8 mouse cellular contexts compared by ENCODE assay signal in genomic region chr7:113961500-113961895, GRCm38 (mm10).
A peak's percentile ranks its signal among the peaks of the same experiment; 100 is the strongest.
DNase-seq lines count a peak whose midpoint lies in the region; ATAC-seq and TF ChIP-seq lines count a peak whose summit lies in the region.

No protein-coding gene starts in this region.

- whole genome bisulfite sequencing in forebrain, embryonic 15.5 days = 44% methylated on average over 3 of the region's 3 CpGs
- 72% methylated on average over 3 of the region's 3 CpGs for WGBS in forebrain, embryonic 11.5 days
- 61% methylated on average over 3 of the region's 3 CpGs for WGBS in midbrain, postnatal 0 days
- 69% methylated on average over 3 of the region's 3 CpGs for WGBS in midbrain, embryonic 16.5 days
- 44% methylated on average over 3 of the region's 3 CpGs for WGBS in forebrain, embryonic 16.5 days
- 73% methylated on average over 3 of the region's 3 CpGs for WGBS in liver, postnatal 0 days (ENCODE audit: insufficient replicate concordance)

- H3K27ac ChIP-seq in forebrain, embryonic 15.5 days (replicated peaks) = no peak overlapping the region
- no peak overlapping the region for H3K27ac ChIP-seq in forebrain, embryonic 11.5 days (ENCODE audit: low read depth, low read length)
- H3K27ac ChIP-seq in midbrain, postnatal 0 days (ENCODE audit: low read depth, low read length) = no peak overlapping the region
- no peak overlapping the region for H3K27ac ChIP-seq in midbrain, embryonic 16.5 days (ENCODE audit: low read length)
- H3K27ac ChIP-seq in forebrain, embryonic 16.5 days (ENCODE audit: low read length) = peak overlapping the region; percentile 32; the same call in 1 of the 2 replicates
- H3K27ac ChIP-seq in liver, postnatal 0 days (ENCODE audit: low read depth) = no peak overlapping the region

- peak; percentile 78 for ATAC-seq in forebrain, embryonic 15.5 days (replicated peaks)
- ATAC-seq in forebrain, embryonic 11.5 days (replicated peaks; ENCODE audit: low FRiP score) = no peak
- peak; percentile 23; the same call in 1 of the 2 replicates for ATAC-seq in midbrain, postnatal 0 days (ENCODE audit: low FRiP score)
- no peak for ATAC-seq in midbrain, embryonic 16.5 days
- peak; percentile 78 for ATAC-seq in forebrain, embryonic 16.5 days
- ATAC-seq in liver, postnatal 0 days = no peak

- H3K4me1 ChIP-seq in forebrain, embryonic 15.5 days = peaks cover 10% of the 10 kb centered on the region
- H3K4me1 ChIP-seq in forebrain, embryonic 11.5 days (replicated peaks; ENCODE audit: control insufficient read depth, insufficient read depth, low read length) = no peaks in the 10 kb centered on the region
- no peaks in the 10 kb centered on the region for H3K4me1 ChIP-seq in midbrain, postnatal 0 days (ENCODE audit: insufficient read depth, low read length)
- no peaks in the 10 kb centered on the region for H3K4me1 ChIP-seq in midbrain, embryonic 16.5 days (ENCODE audit: control insufficient read depth, insufficient read depth, low read length)
- H3K4me1 ChIP-seq in forebrain, embryonic 16.5 days (replicated peaks; ENCODE audit: control insufficient read depth, insufficient read depth, low read length) = peaks cover 10% of the 10 kb centered on the region
- no peaks in the 10 kb centered on the region for H3K4me1 ChIP-seq in liver, postnatal 0 days (ENCODE audit: insufficient read depth)

- TF ChIP-seq EP300 in liver, postnatal 0 days (IDR thresholded peaks at IDR 0.05; ENCODE audit: low read depth) = no peak

- H3K36me3 ChIP-seq in forebrain, embryonic 15.5 days = no peaks in the 10 kb centered on the region
- no peaks in the 10 kb centered on the region for H3K36me3 ChIP-seq in forebrain, embryonic 11.5 days (ENCODE audit: control insufficient read depth, insufficient read depth, low read length)
- H3K36me3 ChIP-seq in midbrain, postnatal 0 days (ENCODE audit: insufficient read depth, low read length) = no peaks in the 10 kb centered on the region
- no peaks in the 10 kb centered on the region for H3K36me3 ChIP-seq in midbrain, embryonic 16.5 days (ENCODE audit: control insufficient read depth, insufficient read depth, low read length)
- no peaks in the 10 kb centered on the region for H3K36me3 ChIP-seq in forebrain, embryonic 16.5 days (ENCODE audit: control insufficient read depth, insufficient read depth)
- no peaks in the 10 kb centered on the region for H3K36me3 ChIP-seq in liver, postnatal 0 days (replicated peaks; ENCODE audit: insufficient read depth, low read length)

- TF ChIP-seq CTCF in midbrain, postnatal 0 days (IDR thresholded peaks at IDR 0.05) = no peak
- no peak for TF ChIP-seq CTCF in liver, postnatal 0 days (IDR thresholded peaks at IDR 0.05; ENCODE audit: low read depth)

- no peak overlapping the region for H3K4me2 ChIP-seq in forebrain, embryonic 15.5 days (replicated peaks)
- no peak overlapping the region for H3K4me2 ChIP-seq in forebrain, embryonic 11.5 days (ENCODE audit: low read depth, low read length, severe bottlenecking)
- H3K4me2 ChIP-seq in midbrain, postnatal 0 days (ENCODE audit: low read depth, low read length, poor library complexity, severe bottlenecking) = no peak overlapping the region
- no peak overlapping the region for H3K4me2 ChIP-seq in midbrain, embryonic 16.5 days (ENCODE audit: low read length)
- H3K4me2 ChIP-seq in forebrain, embryonic 16.5 days (ENCODE audit: low read length) = no peak overlapping the region
- H3K4me2 ChIP-seq in liver, postnatal 0 days (ENCODE audit: low read depth, low read length) = no peak overlapping the region

- no peak overlapping the region for H3K9ac ChIP-seq in forebrain, embryonic 15.5 days (replicated peaks)
- H3K9ac ChIP-seq in forebrain, embryonic 11.5 days (ENCODE audit: low read length) = no peak overlapping the region
- no peak overlapping the region for H3K9ac ChIP-seq in midbrain, postnatal 0 days (replicated peaks; ENCODE audit: low read length, poor library complexity, severe bottlenecking)
- no peak overlapping the region for H3K9ac ChIP-seq in midbrain, embryonic 16.5 days (ENCODE audit: low read depth, low read length)
- no peak overlapping the region for H3K9ac ChIP-seq in forebrain, embryonic 16.5 days (replicated peaks; ENCODE audit: low read depth, low read length)
- no peak overlapping the region for H3K9ac ChIP-seq in liver, postnatal 0 days (replicated peaks)

- H3K9me3 ChIP-seq in forebrain, embryonic 15.5 days = no peaks in the 10 kb centered on the region
- no peaks in the 10 kb centered on the region for H3K9me3 ChIP-seq in forebrain, embryonic 11.5 days (ENCODE audit: control insufficient read depth, low read length)
- no peaks in the 10 kb centered on the region for H3K9me3 ChIP-seq in midbrain, postnatal 0 days (ENCODE audit: low read length)
- no peaks in the 10 kb centered on the region for H3K9me3 ChIP-seq in midbrain, embryonic 16.5 days (replicated peaks; ENCODE audit: control insufficient read depth, low read length, poor library complexity, severe bottlenecking)
- no peaks in the 10 kb centered on the region for H3K9me3 ChIP-seq in forebrain, embryonic 16.5 days (ENCODE audit: control insufficient read depth, low read length)
- no peaks in the 10 kb centered on the region for H3K9me3 ChIP-seq in liver, postnatal 0 days (ENCODE audit: low read length)

- no peak overlapping the region for H3K4me3 ChIP-seq in forebrain, embryonic 15.5 days
- no peak overlapping the region for H3K4me3 ChIP-seq in forebrain, embryonic 11.5 days (ENCODE audit: low read depth, low read length)
- H3K4me3 ChIP-seq in midbrain, postnatal 0 days (ENCODE audit: low read depth, low read length) = no peak overlapping the region
- no peak overlapping the region for H3K4me3 ChIP-seq in midbrain, embryonic 16.5 days (ENCODE audit: low read depth, low read length)
- no peak overlapping the region for H3K4me3 ChIP-seq in forebrain, embryonic 16.5 days (replicated peaks; ENCODE audit: low read length)
- H3K4me3 ChIP-seq in liver, postnatal 0 days (ENCODE audit: low read depth, low read length) = no peak overlapping the region

- no peaks in the 10 kb centered on the region for H3K27me3 ChIP-seq in forebrain, embryonic 15.5 days
- no peaks in the 10 kb centered on the region for H3K27me3 ChIP-seq in forebrain, embryonic 11.5 days (ENCODE audit: control insufficient read depth, insufficient read depth, low read length)
- H3K27me3 ChIP-seq in midbrain, postnatal 0 days (ENCODE audit: insufficient read depth, low read length) = no peaks in the 10 kb centered on the region
- H3K27me3 ChIP-seq in midbrain, embryonic 16.5 days (ENCODE audit: control insufficient read depth, insufficient read depth, low read depth, low read length) = no peaks in the 10 kb centered on the region
- no peaks in the 10 kb centered on the region for H3K27me3 ChIP-seq in forebrain, embryonic 16.5 days (replicated peaks; ENCODE audit: control insufficient read depth, insufficient read depth, low read length)
- no peaks in the 10 kb centered on the region for H3K27me3 ChIP-seq in liver, postnatal 0 days (ENCODE audit: insufficient read depth, low read length)

- DNase-seq in forebrain, embryonic 11.5 days (ENCODE audit: low spot score) = no peak
- DNase-seq in midbrain, postnatal 0 days (ENCODE audit: low spot score) = peak; percentile 91
- peak; percentile 61 for DNase-seq in retina, postnatal 1 day
- DNase-seq in B cell, adult 2 months = no peak
- no peak for DNase-seq in liver, postnatal 0 days

Comparison
In these comparisons a context has a peak if more than half of its experiments do, and no peak if none do; other contexts are left out.
1. ATAC-seq: peak in forebrain, embryonic 15.5 days (single experiment), midbrain, postnatal 0 days (single experiment) and forebrain, embryonic 16.5 days (single experiment); none in forebrain, embryonic 11.5 days (single experiment), midbrain, embryonic 16.5 days (single experiment) and liver, postnatal 0 days (single experiment).
2. DNase-seq: peak in midbrain, postnatal 0 days (single experiment) and retina, postnatal 1 day (single experiment); none in forebrain, embryonic 11.5 days (single experiment), B cell, adult 2 months (0 of 2) and liver, postnatal 0 days (single experiment).